In genomic region chr5:122707276-122708181, GRCm38 (mm10) we compare ENCODE assay signal across 7 mouse cellular contexts. TPM values are rescaled to one million over a fixed set of nuclear protein-coding genes. Genes with fewer than 3 reads are reported as not detected.
A peak's percentile ranks its signal among the peaks of the same experiment; 100 is the strongest.
DNase-seq lines count a peak whose midpoint lies in the region; ATAC-seq lines count a peak whose summit lies in the region.

Gene P2rx4, plus strand, starts transcription at chr5:122707544.

- peaks cover 16% of the 10 kb centered on the region for H3K4me1 ChIP-seq in embryonic facial prominence, embryonic 10.5 days
- no peaks in the 10 kb centered on the region for H3K4me1 ChIP-seq in limb, embryonic 11.5 days (ENCODE audit: control insufficient read depth, insufficient read depth, low read length)
- H3K4me1 ChIP-seq in midbrain, embryonic 14.5 days (ENCODE audit: control insufficient read depth, insufficient read depth, low read length), result peaks cover 9% of the 10 kb centered on the region

- no peaks in the 10 kb centered on the region for H3K9me3 ChIP-seq in embryonic facial prominence, embryonic 10.5 days
- H3K9me3 ChIP-seq in limb, embryonic 11.5 days (ENCODE audit: control insufficient read depth, low read length), result no peaks in the 10 kb centered on the region
- no peaks in the 10 kb centered on the region for H3K9me3 ChIP-seq in midbrain, embryonic 14.5 days (ENCODE audit: control insufficient read depth, low read length)

- ATAC-seq in granulocyte monocyte progenitor cell, adult 5-6 weeks (replicated peaks; ENCODE audit: poor library complexity, severe bottlenecking), result peak; percentile 84
- ATAC-seq in limb, embryonic 11.5 days (ENCODE audit: insufficient number of reproducible peaks, low FRiP score, low TSS enrichment, low read depth), result peak; percentile 73
- peak; percentile 90 for ATAC-seq in midbrain, embryonic 14.5 days (ENCODE audit: low FRiP score, low TSS enrichment)

- H3K9ac ChIP-seq in limb, embryonic 11.5 days (ENCODE audit: low read length), result peak within 1 kb of the TSS; percentile 17
- peak within 1 kb of the TSS; percentile 82 for H3K9ac ChIP-seq in midbrain, embryonic 14.5 days (replicated peaks; ENCODE audit: low read length)

- no peaks in the 10 kb centered on the region for H3K36me3 ChIP-seq in embryonic facial prominence, embryonic 10.5 days (replicated peaks)
- H3K36me3 ChIP-seq in limb, embryonic 11.5 days (ENCODE audit: control insufficient read depth, insufficient read depth, low read length), result no peaks in the 10 kb centered on the region
- H3K36me3 ChIP-seq in midbrain, embryonic 14.5 days (ENCODE audit: control insufficient read depth, insufficient read depth, low read length), result no peaks in the 10 kb centered on the region

- 1% methylated on average over 66 of the region's 66 CpGs for WGBS in embryonic facial prominence, embryonic 10.5 days
- 1% methylated on average over 64 of the region's 66 CpGs for WGBS in limb, embryonic 11.5 days
- under 1% methylated on average over 66 of the region's 66 CpGs for WGBS in midbrain, embryonic 14.5 days

- peak within 1 kb of the TSS; percentile 85 for H3K27ac ChIP-seq in embryonic facial prominence, embryonic 10.5 days (replicated peaks)
- no peak within 1 kb of the TSS for H3K27ac ChIP-seq in limb, embryonic 11.5 days (replicated peaks; ENCODE audit: low read depth, low read length)
- H3K27ac ChIP-seq in midbrain, embryonic 14.5 days (replicated peaks; ENCODE audit: low read depth, low read length), result peak within 1 kb of the TSS; percentile 84

- H3K27me3 ChIP-seq in embryonic facial prominence, embryonic 10.5 days (replicated peaks; ENCODE audit: low read depth, poor library complexity, severe bottlenecking), result peaks cover 9% of the 10 kb centered on the region; the same call in 1 of the 2 replicates
- H3K27me3 ChIP-seq in limb, embryonic 11.5 days (ENCODE audit: control insufficient read depth, insufficient read depth, low read length), result no peaks in the 10 kb centered on the region
- H3K27me3 ChIP-seq in midbrain, embryonic 14.5 days (ENCODE audit: control insufficient read depth, insufficient read depth, low read length), result no peaks in the 10 kb centered on the region

- peak within 1 kb of the TSS; percentile 70 for H3K4me2 ChIP-seq in limb, embryonic 11.5 days (ENCODE audit: low read depth, severe bottlenecking)
- peak within 1 kb of the TSS; percentile 89 for H3K4me2 ChIP-seq in midbrain, embryonic 14.5 days (ENCODE audit: low read length)

- DNase-seq in adrenal gland, postnatal 10 days, result peak; percentile 86
- peak; percentile 83 for DNase-seq in embryonic facial prominence, embryonic 10.5 days (ENCODE audit: low spot score)
- peak; percentile 88 for DNase-seq in kidney, adult 18-20 months
- DNase-seq in limb, embryonic 11.5 days (ENCODE audit: low spot score), result peak; percentile 77
- peak; percentile 90 for DNase-seq in midbrain, embryonic 14.5 days
- peak; percentile 84 to 86 for DNase-seq in spleen, adult 18-20 months

- H3K4me3 ChIP-seq in embryonic facial prominence, embryonic 10.5 days, result peak within 1 kb of the TSS; percentile 79
- H3K4me3 ChIP-seq in limb, embryonic 11.5 days (ENCODE audit: low read depth, low read length), result peak within 1 kb of the TSS; percentile 51
- peak within 1 kb of the TSS; percentile 64 for H3K4me3 ChIP-seq in midbrain, embryonic 14.5 days (replicated peaks; ENCODE audit: low read depth, low read length)

RNA-seq across cellular contexts. Expression of gene P2rx4, which starts in this region (rescaled TPM):
- 10 to 100 TPM; 29.5 to 32.4 TPM for total RNA-seq in adrenal gland, postnatal 10 days (2021)
- polyA plus RNA-seq in embryonic facial prominence, embryonic 10.5 days (2016; fragmentation: Nextera tagmentation; extraction: Ambion mirVana), result 5.1 and 6.5 TPM in 2 replicates
- 40.6 and 45.9 TPM in 2 replicates for total RNA-seq in granulocyte monocyte progenitor cell, adult 5-6 weeks (2014; fragmentation: Nextera tagmentation)
- total RNA-seq in granulocyte monocyte progenitor cell, adult 5-6 weeks (2017), result 7.2 and 17.1 TPM in 2 replicates
- polyA plus RNA-seq in limb, embryonic 11.5 days (2014; fragmentation: Nextera tagmentation; extraction: Ambion mirVana), result 4.9 and 6.6 TPM in 2 replicates
- polyA plus RNA-seq in midbrain, embryonic 14.5 days (2014; fragmentation: Nextera tagmentation; extraction: Ambion mirVana), result 10.7 and 13.6 TPM in 2 replicates
